Mouse (Mus musculus) neural tube, embryonic 11.5 days (tissue): ENCODE measurements at regions not wholly inside any gene's neighbourhood (a gene's known extent, or its start where the extent isn't known, plus 50 kb on each side); places are given as distances from the start of the nearest gene placed in this dataset.

Experiments used
- ATAC-seq: fragments of 200-750 bp; cut with Nextera tagmentation; 2 replicates; pipeline ENCODE4 v1.8.0; 2017; ENCODE audit warnings: moderate number of reproducible peaks, mild to moderate bottlenecking, moderate TSS enrichment, moderate library complexity; ENCODE audit not compliant: insufficient read depth, low FRiP score, low TSS enrichment
- DNase-seq: peaks from one replicate; pipeline ENCODE4 v3.0.0-alpha.2; 2015; ENCODE audit warnings: low spot score
- H3K27ac ChIP-seq: fragments of 300-500 bp; sonication (generic); 2 replicates; pipeline ENCODE4 v1.5.1; 2014; ENCODE audit warnings: low read depth, mild to moderate bottlenecking, low read length
- H3K27me3 ChIP-seq: fragments of 300-500 bp; sonication (generic); 2 replicates; pipeline ENCODE4 v1.6.1; 2014; ENCODE audit warnings: mild to moderate bottlenecking, low read length, mixed read lengths; ENCODE audit not compliant: control insufficient read depth, insufficient read depth
- H3K36me3 ChIP-seq: fragments of 300-500 bp; sonication (generic); 2 replicates; pipeline ENCODE4 v1.6.1; 2014; ENCODE audit warnings: mild to moderate bottlenecking, low read length, moderate library complexity, mixed read lengths; ENCODE audit not compliant: control insufficient read depth, insufficient read depth
- H3K4me1 ChIP-seq: fragments of 300-500 bp; sonication (generic); 2 replicates; pipeline ENCODE4 v1.6.1; 2014; ENCODE audit warnings: low read length, mixed read lengths; ENCODE audit not compliant: control insufficient read depth, insufficient read depth
- H3K4me2 ChIP-seq: fragments of 300-500 bp; sonication (generic); 2 replicates; pipeline ENCODE4 v1.6.1; 2014; ENCODE audit warnings: low read depth, mild to moderate bottlenecking, moderate library complexity
- H3K4me3 ChIP-seq: fragments of 300-500 bp; sonication (generic); 2 replicates; pipeline ENCODE4 v1.5.1; 2014; ENCODE audit warnings: low read depth, low read length
- H3K9ac ChIP-seq: fragments of 300-500 bp; sonication (generic); 2 replicates; pipeline ENCODE4 v1.6.1; 2014; ENCODE audit warnings: mild to moderate bottlenecking, low read length
- H3K9me3 ChIP-seq: fragments of 300-500 bp; sonication (generic); 2 replicates; pipeline ENCODE4 v1.6.1; 2016; ENCODE audit warnings: low read length; ENCODE audit not compliant: control insufficient read depth
- WGBS: fragments of 180-500 bp; shearing (Covaris S2); extraction: QIAGEN DNeasy Blood & Tissue Kit; methylation state at CpG from one replicate; pipeline ENCODE4 v1.1.7; 2014; 5-methylcytosine and 5-hydroxymethylcytosine counted together

DNA sequence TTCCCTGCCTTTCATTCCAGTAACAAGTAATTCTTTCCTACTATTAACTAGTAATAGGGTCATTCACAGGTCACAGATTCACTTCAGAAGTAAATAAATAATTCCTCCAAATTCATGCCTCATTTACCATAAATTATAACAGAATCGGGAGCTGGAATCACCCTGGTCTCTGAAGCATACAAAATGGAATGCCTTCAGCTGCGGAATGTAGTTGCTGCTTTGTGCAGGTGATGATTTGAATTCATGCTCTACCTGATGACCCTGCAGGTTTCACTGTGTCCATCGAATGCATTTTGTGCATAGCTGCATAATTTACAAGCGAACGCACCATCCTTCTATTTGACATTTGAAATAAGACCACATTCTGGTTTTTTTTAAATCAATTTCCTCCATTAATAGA, 491.0 kb upstream of the Lcorl start:
- Histone ChIP-seq H3K4me1 (no peaks in the 10 kb centered on the region), H3K4me3 (no peak overlapping the region), H3K9ac (no peak overlapping the region), H3K27ac (no peak overlapping the region), H3K36me3 (no peaks in the 10 kb centered on the region), H3K27me3 (no peaks in the 10 kb centered on the region), H3K9me3 (no peaks in the 10 kb centered on the region), H3K4me2 (no peak overlapping the region)
- DNase-seq (no peak), ATAC-seq (no peak; the same call in 1 of the 2 replicates)
- 57% methylated on average over 5 of the region's 5 CpGs for WGBS

DNA sequence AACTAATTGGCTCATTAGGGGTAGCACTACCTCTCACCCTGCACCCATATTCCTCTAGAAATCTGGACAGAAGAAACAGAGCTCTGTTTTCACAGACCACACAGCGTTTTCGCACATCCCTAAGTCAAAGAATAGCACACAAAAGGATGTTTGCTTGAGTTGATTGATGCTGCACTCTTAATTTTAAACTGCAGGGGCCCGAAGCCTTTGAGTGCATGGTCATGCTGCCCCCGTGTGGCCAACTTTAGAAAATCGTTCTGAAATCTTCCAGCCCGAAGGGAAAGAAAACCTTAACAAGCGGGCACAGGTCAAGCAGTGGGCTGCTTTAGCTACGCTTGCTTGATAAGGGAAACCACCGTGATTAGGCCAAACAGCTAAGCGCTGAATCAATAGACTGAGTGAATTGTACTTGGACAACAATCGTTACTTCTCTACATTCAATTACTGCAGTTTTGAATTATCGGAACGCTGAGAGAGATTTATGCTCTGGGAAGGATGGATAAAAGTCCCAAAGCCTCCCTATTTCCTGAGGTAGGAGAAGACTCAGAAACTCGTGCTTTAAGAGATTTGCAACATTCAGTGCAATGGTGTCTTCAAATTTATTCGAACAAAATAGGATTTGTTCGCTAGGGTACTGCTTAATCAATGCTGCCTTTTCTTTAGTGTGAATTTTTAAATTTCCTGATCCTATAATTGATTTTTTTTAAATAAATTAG, 490.1 kb upstream of the Lcorl start:
- ATAC-seq (peak; percentile 70), DNase-seq (peak; percentile 86)
- no peaks in the 10 kb centered on the region for H3K4me1 ChIP-seq
- H3K4me3 ChIP-seq = no peak overlapping the region
- WGBS = 20% methylated on average over 16 of the region's 16 CpGs
- H3K4me2 ChIP-seq = no peak overlapping the region
- H3K27ac ChIP-seq = no peak overlapping the region
- H3K9me3 ChIP-seq = no peaks in the 10 kb centered on the region
- no peaks in the 10 kb centered on the region for H3K36me3 ChIP-seq
- H3K27me3 ChIP-seq = no peaks in the 10 kb centered on the region
- no peak overlapping the region for H3K9ac ChIP-seq

DNA sequence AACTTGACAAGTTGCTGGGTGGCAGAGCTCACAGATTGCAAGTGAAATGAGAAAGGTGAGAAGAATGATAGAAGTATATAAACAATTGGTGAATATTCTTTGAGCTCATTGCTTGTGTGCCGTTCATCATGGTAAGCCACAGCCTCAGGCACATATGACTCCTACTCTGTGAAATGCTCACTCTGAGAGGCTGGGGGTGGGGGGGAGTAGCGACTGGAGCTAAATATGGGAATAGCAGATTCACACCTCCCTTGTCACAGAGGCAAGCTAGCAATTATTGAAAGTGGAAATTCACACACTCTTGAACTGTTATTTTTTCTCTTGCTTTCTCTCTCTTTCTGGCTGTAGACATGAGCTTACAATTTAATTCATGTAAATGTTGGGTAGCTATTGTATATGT, 481.0 kb upstream of the Lcorl start:
- H3K4me2 ChIP-seq = no peak overlapping the region
- H3K9me3 ChIP-seq = no peaks in the 10 kb centered on the region
- H3K4me1 ChIP-seq = no peaks in the 10 kb centered on the region
- no peak overlapping the region for H3K27ac ChIP-seq
- H3K4me3 ChIP-seq = no peak overlapping the region
- no peaks in the 10 kb centered on the region for H3K27me3 ChIP-seq
- ATAC-seq (no peak), DNase-seq (no peak)
- H3K9ac ChIP-seq = no peak overlapping the region
- 77% methylated on average over 2 of the region's 2 CpGs for WGBS
- no peaks in the 10 kb centered on the region for H3K36me3 ChIP-seq

DNA sequence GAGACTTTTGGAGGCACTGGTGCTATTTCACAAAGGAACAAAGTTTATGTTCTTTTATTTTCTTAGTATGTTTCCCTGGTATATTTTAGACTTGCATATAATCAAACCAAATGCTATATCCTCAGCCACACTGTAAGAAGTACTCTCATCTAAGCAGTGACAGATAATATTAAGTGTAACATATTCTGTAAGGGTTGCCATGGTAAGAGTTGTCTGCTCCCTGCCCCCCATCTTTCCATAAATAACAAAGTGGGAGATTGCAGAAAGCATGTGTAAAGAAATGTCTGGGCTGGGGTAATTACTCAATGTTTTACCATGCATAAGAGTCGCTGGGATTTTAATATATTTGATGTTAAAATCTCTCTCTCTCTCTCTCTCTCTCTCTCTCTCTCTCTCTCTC, 473.5 kb upstream of the Lcorl start:
- H3K4me2 ChIP-seq = no peak overlapping the region
- no peaks in the 10 kb centered on the region for H3K27me3 ChIP-seq
- no peak overlapping the region for H3K27ac ChIP-seq
- H3K4me3 ChIP-seq = no peak overlapping the region
- no peak overlapping the region for H3K9ac ChIP-seq
- no peaks in the 10 kb centered on the region for H3K36me3 ChIP-seq
- no peaks in the 10 kb centered on the region for H3K9me3 ChIP-seq
- 56% methylated on average over 1 of the region's 1 CpGs for WGBS
- DNase-seq = no peak
- ATAC-seq = no peak
- no peaks in the 10 kb centered on the region for H3K4me1 ChIP-seq
